Mouse (Mus musculus): Measurements from ENCODE around the gene Kars. TPM values are rescaled to one million over a fixed set of nuclear protein-coding genes. Genes with fewer than 3 reads are reported as not detected.
A peak's percentile ranks its signal among the peaks of the same experiment; 100 is the strongest.

The Kars gene
- polyA plus RNA-seq, 1 experiment: 50.0 TPM

- H3K27me3 ChIP-seq (replicated peaks): no peaks in the 10 kb centered on the region
- peaks cover 38% of the 10 kb centered on the region for H3K4me1 ChIP-seq
- no peaks in the 10 kb centered on the region for H3K9me3 ChIP-seq
- TF ChIP-seq GATA1 (IDR thresholded peaks at IDR 0.05; ENCODE audit: borderline replicate concordance, low read length) (no peak), FLI1 (IDR thresholded peaks at IDR 0.05; ENCODE audit: low read length) (no peak)
- H3K36me3 ChIP-seq (replicated peaks; ENCODE audit: low read length): peaks cover 51% of the 10 kb centered on the region
- no peak overlapping the region for H3K4me3 ChIP-seq (replicated peaks)
Observed at GRCm38 (mm10) chr8:111967246-111967870, 43.8 kb downstream of the Kars start.

DNA sequence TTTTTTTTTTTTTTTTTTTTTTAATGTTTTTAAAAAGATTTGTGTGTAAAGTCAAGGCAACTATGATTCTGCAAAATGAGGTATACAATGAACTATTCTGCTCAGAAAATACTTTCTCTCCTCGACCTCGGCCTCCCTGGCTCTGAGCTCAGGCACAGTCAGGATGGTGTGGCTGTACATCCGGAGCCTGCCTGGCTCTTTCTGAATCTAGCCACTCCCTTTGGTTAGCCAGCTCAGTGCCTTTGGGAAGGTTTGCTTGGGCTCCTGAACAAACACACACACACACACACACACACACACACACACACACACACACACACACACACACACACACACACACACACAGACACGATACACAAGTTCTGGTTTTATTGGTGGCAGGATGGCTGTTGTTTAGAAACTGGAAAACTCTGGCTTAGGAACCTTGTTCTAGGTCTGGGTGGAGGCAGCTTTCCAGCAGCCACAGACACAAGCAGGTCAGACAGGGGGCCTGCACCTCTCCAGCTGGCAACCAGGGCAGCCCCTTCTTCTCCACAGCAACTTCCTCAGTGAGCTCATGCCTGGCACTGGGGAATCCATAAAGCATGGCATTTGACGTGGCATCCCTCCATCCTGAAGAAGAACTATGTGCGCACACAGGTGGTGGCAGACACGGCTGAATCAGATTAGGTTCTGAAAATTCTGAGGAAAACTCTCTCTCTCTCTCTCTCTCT, 46.1 kb downstream of the Kars start:
- H3K4me1 ChIP-seq: peaks cover 56% of the 10 kb centered on the region
- peaks cover 47% of the 10 kb centered on the region for H3K36me3 ChIP-seq (replicated peaks; ENCODE audit: low read length)
- no peaks in the 10 kb centered on the region for H3K9me3 ChIP-seq
- H3K4me3 ChIP-seq (replicated peaks): no peak overlapping the region
- TF ChIP-seq GATA1 (IDR thresholded peaks at IDR 0.05; ENCODE audit: borderline replicate concordance, low read length) (no peak), FLI1 (IDR thresholded peaks at IDR 0.05; ENCODE audit: low read length) (no peak)
- no peaks in the 10 kb centered on the region for H3K27me3 ChIP-seq (replicated peaks)

GRCm38 (mm10) chr8:111964351-111964750, 46.8 kb downstream of the Kars start:
- Histone ChIP-seq H3K36me3 (replicated peaks; ENCODE audit: low read length) (peaks cover 53% of the 10 kb centered on the region), H3K4me3 (replicated peaks) (no peak overlapping the region)
- TF ChIP-seq FLI1 (IDR thresholded peaks at IDR 0.05; ENCODE audit: low read length) (no peak), GATA1 (IDR thresholded peaks at IDR 0.05; ENCODE audit: borderline replicate concordance, low read length) (no peak)

DNA sequence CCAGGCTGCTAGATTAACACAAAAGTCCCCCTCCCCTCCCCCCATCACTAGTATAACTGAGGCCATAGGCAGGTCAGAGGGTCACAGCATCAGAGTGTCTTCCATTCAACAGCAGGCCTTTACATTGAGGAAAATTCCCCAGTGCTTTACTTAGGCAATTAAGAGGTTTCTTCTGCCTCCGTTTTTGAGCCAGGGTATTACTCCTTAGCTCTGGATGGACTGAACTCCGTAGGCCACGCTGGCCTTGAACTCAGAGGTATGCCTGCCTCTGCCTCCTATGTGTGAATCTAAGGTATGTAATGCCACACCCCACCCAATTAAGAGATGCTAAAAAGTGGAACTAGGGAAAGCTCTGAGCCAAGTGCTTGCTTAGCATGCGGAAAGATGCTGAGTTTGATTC, 47.6 kb downstream of the Kars start:
- no peaks in the 10 kb centered on the region for H3K9me3 ChIP-seq
- TF ChIP-seq FLI1 (IDR thresholded peaks at IDR 0.05; ENCODE audit: low read length): no peak
- no peak for TF ChIP-seq GATA1 (IDR thresholded peaks at IDR 0.05; ENCODE audit: borderline replicate concordance, low read length)
- no peak overlapping the region for H3K4me3 ChIP-seq (replicated peaks)
- H3K36me3 ChIP-seq (replicated peaks; ENCODE audit: low read length): peaks cover 52% of the 10 kb centered on the region
- peaks cover 55% of the 10 kb centered on the region for H3K4me1 ChIP-seq
- H3K27me3 ChIP-seq (replicated peaks): no peaks in the 10 kb centered on the region

More at GRCm38 (mm10) chr8:111964351-111964750, 46.8 kb downstream of the Kars start:
- Histone ChIP-seq H3K9me3 (no peaks in the 10 kb centered on the region), H3K4me1 (peaks cover 56% of the 10 kb centered on the region), H3K27me3 (replicated peaks) (no peaks in the 10 kb centered on the region)

GRCm38 (mm10) chr8:111963091-111963490, 48.0 kb downstream of the Kars start:
- H3K4me1 ChIP-seq: peaks cover 51% of the 10 kb centered on the region
- TF ChIP-seq FLI1 (IDR thresholded peaks at IDR 0.05; ENCODE audit: low read length): no peak
- no peak for TF ChIP-seq GATA1 (IDR thresholded peaks at IDR 0.05; ENCODE audit: borderline replicate concordance, low read length)
- H3K9me3 ChIP-seq: no peaks in the 10 kb centered on the region
- H3K36me3 ChIP-seq (replicated peaks; ENCODE audit: low read length): peaks cover 52% of the 10 kb centered on the region
- H3K4me3 ChIP-seq (replicated peaks): no peak overlapping the region
- H3K27me3 ChIP-seq (replicated peaks): no peaks in the 10 kb centered on the region

DNA sequence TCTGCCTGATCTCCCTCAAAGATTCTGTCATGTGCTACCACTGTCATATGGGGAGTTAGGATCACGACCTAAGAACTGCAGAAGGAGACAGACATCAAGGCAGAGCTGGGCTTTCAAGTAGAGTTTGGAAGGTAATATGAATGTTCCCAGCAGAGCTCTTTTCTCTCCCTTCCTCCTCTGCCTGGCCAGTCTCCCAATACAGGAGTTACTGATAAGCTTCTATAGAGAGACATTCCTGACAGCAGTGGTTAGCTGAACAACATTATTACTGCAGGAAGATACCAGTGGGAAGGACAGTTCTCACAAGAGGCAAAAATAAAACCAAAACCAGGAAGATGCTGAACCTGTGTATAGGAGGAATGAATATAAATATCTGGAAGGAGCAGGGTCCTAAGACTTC, 48.5 kb downstream of the Kars start:
- Histone ChIP-seq H3K36me3 (replicated peaks; ENCODE audit: low read length) (peaks cover 50% of the 10 kb centered on the region), H3K4me1 (peaks cover 46% of the 10 kb centered on the region), H3K4me3 (replicated peaks) (no peak overlapping the region), H3K9me3 (no peaks in the 10 kb centered on the region), H3K27me3 (replicated peaks) (no peaks in the 10 kb centered on the region)
- TF ChIP-seq GATA1 (IDR thresholded peaks at IDR 0.05; ENCODE audit: borderline replicate concordance, low read length): no peak
- no peak for TF ChIP-seq FLI1 (IDR thresholded peaks at IDR 0.05; ENCODE audit: low read length)

GRCm38 (mm10) chr8:111961330-111961729, 49.8 kb downstream of the Kars start:
- H3K4me3 ChIP-seq (replicated peaks): no peak overlapping the region
- no peak for TF ChIP-seq FLI1 (IDR thresholded peaks at IDR 0.05; ENCODE audit: low read length)
- TF ChIP-seq GATA1 (IDR thresholded peaks at IDR 0.05; ENCODE audit: borderline replicate concordance, low read length): no peak
- peaks cover 61% of the 10 kb centered on the region for H3K36me3 ChIP-seq (replicated peaks; ENCODE audit: low read length)
- peaks cover 38% of the 10 kb centered on the region for H3K4me1 ChIP-seq
- H3K27me3 ChIP-seq (replicated peaks): no peaks in the 10 kb centered on the region
- H3K9me3 ChIP-seq: no peaks in the 10 kb centered on the region

DNA sequence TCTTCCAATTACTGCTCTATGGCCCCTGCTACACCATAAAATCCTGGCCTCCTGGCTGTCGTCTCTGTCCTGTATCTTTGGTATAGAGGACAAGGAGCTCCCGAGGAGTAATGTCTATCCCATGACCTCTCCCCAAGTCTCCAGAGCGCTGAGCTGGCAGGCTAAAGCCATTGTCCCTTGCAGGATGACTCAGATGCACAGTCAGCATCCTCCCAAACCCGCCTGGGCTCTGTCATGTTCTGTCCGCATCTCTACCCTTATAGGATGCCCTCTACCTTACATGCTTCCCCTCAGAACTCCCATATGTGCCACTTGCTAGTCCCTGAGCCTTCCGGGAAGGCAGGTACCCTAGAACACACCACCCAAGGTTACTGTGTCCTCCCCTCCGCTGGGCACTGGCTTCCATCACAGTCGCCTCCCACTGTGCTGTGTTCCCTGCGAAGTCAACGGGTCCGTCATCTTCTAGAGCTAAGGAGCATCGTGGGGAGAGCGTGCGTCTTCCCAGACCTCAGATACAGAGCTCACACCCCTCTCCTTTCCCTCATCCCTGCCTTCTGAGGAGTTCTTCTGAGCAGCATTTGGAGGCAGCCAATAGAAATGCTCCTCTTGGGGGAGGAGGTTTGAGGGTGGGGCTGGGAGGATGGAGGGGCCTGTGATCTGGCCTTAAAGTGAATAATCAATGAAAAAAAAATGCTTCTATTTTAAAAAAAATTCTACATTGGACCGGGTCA, 50.4 kb downstream of the Kars start:
- Histone ChIP-seq H3K4me1 (peaks cover 32% of the 10 kb centered on the region), H3K4me3 (replicated peaks) (peak overlapping the region; percentile 26), H3K27me3 (replicated peaks) (no peaks in the 10 kb centered on the region), H3K9me3 (no peaks in the 10 kb centered on the region), H3K36me3 (replicated peaks; ENCODE audit: low read length) (peaks cover 63% of the 10 kb centered on the region)
- no peak for TF ChIP-seq GATA1 (IDR thresholded peaks at IDR 0.05; ENCODE audit: borderline replicate concordance, low read length)
- no peak for TF ChIP-seq FLI1 (IDR thresholded peaks at IDR 0.05; ENCODE audit: low read length)

DNA sequence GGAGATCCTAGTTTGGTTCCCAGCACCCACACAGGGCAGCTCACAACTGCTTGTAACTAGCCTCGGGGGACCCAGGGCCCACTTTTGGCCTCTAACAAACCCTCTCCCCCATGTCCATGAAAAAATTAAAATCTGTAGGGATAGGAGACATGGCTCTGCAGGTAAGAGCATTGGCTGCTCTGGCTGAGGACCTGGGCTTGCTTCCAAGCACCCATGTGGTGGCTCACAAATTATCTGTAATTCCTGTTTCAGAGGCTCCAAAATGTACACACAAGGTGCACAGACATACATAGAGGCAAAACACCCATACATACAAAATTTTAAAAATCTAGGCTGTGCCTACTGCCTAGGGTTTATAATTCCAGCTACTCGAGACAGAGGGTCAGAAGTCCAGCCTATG, 53.9 kb downstream of the Kars start:
- Histone ChIP-seq H3K36me3 (replicated peaks; ENCODE audit: low read length) (peaks cover 79% of the 10 kb centered on the region), H3K4me1 (peaks cover 17% of the 10 kb centered on the region), H3K9me3 (no peaks in the 10 kb centered on the region), H3K27me3 (replicated peaks) (no peaks in the 10 kb centered on the region), H3K4me3 (replicated peaks) (no peak overlapping the region)
- TF ChIP-seq GATA1 (IDR thresholded peaks at IDR 0.05; ENCODE audit: borderline replicate concordance, low read length) (no peak), FLI1 (IDR thresholded peaks at IDR 0.05; ENCODE audit: low read length) (no peak)

DNA sequence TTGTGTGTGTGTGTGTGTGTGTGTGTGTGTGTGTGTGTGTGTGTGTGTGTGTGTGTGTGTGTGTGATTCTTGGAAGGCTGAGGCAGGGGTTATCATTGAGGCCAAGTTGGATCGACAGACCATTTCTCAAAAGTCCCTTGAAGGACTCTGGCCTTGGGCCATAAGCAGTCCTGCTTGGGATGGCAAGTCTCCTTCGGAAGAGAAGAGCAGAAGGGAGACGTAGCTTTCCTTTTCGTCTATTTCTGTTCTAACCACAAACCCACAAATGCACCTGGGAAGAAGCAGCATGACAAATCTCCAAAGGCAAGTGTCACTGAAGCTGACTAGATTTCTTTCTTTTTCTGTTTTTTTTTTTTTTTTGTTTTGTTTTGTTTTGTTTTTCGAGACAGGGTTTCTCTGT, 55.2 kb downstream of the Kars start:
- no peak overlapping the region for H3K4me3 ChIP-seq (replicated peaks)
- peaks cover 8% of the 10 kb centered on the region for H3K4me1 ChIP-seq
- H3K9me3 ChIP-seq: no peaks in the 10 kb centered on the region
- TF ChIP-seq GATA1 (IDR thresholded peaks at IDR 0.05; ENCODE audit: borderline replicate concordance, low read length) (no peak), FLI1 (IDR thresholded peaks at IDR 0.05; ENCODE audit: low read length) (no peak)
- no peaks in the 10 kb centered on the region for H3K27me3 ChIP-seq (replicated peaks)
- peaks cover 87% of the 10 kb centered on the region for H3K36me3 ChIP-seq (replicated peaks; ENCODE audit: low read length)
